Mouse (Mus musculus) B cell, adult 2 months (primary cell): ENCODE measurements around the gene Myo5a.

ENCODE experiments used
- DNase-seq, 2 experiments: peaks; one replicate each; pipeline ENCODE4 v3.0.0; 2022

Myo5a gene

DNA sequence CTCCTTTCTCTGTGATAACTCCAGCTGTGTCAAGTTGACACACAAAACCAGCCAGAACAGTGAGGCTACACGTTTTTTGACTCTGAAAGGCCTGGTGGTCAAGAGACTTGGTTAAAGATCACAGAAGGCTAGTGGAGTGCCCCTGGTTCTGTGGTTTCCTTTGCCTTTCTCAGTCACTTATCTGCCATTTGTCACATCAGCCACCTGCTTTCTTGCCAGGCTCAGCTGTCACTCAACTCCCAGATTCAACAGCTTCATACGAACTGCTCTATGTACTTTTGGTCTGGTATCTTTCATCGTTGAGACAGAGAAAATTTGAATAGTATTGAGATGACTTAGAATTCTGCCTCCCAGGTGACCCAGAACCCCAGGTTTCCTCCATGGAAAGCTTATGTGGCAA is 183.0 kb downstream of the Myo5a start:
- DNase-seq: peak in 1 of 2 experiments; percentile 7

DNA sequence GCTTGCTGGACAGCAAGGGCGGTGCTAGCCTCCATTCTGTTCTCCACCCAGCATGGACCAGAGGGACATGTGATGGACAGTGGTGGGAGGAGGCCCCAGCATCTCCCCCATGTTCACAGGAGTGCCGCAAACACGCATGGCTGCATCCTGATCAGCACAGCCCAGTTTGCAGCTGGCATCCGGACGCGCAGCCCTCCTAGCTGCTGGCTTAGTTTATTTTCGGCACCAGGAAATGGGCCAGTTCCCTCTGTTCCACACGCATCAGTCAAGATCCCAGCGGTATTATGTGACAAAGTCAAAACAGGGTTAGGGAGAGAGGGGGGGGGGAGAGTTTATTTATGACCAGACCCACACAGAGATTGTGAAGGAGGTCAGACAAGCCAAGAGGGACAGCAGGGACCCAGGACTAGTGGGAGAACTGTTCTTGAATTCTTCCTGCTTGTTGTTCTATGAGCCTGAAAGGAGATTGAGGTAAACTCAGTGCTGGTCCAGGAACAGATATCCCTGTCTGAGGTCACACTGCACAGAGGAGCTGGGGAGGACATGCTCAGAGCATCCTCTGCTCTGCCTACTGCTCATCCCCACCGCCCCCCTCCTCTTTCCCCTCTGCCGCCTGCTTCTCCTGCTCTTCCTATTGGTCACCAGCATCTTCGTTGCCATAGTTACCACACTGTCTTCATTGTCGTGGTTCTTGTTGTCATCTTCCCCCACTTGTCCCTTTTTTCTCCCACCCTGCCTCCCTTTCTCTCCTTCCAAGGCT is 183.6 kb downstream of the Myo5a start:
- DNase-seq: no peak

DNA sequence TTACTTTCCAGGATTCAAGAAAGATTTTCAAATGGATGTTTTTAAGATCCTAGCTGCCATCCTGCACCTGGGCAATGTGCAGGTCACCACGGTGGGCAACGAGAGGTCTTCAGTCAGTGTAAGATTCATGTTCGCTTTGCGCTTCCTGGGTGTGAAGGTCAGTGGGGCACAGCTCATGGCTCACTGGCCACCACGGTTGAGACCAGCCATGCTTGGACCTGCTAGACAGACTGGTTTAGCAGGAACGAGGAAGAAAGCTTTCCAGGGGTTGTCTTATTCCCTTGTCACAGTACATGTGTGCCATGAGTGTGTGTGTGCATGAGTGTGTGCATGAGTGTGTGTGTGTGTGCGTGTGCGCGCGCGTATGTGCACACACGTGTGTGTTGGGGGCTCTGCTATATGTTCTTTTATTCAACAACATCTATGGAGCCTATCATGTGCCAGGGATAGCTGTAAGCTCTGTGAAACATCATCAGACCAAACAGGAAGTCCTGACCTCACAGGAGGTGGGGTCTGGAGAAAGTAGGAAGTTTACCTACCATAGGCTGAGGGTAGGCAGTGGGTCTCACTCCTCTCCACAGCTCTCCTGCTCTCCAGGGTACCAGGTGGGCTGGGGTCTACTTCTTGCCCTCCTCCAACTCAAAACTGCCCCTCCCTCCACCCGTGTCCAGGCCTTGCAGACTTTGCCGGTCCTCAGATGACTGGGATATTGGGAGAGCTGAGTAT is 185.2 kb downstream of the Myo5a start:
- peak; percentile 61 to 63 for DNase-seq

DNA sequence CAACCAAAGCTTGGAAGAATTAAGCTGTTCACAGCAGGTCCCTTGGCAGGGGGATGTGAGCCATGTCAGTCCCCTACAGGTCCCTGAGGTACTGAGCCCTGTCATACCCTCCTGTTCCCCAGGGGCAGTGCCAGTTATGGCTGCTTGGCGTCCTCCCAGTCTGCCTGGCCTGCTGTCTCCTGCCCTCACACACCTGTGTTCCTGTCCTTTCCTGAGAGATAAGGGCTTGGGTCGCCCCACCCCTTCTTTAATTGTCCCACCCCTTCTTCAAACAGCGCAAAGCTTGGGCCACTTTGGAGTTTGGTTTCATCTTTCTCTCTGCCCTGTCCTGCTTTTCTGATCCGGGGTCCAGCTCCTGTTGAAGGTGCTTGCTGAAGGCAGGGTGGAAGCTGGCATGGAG is 188.0 kb downstream of the Myo5a start:
- DNase-seq: no peak

DNA sequence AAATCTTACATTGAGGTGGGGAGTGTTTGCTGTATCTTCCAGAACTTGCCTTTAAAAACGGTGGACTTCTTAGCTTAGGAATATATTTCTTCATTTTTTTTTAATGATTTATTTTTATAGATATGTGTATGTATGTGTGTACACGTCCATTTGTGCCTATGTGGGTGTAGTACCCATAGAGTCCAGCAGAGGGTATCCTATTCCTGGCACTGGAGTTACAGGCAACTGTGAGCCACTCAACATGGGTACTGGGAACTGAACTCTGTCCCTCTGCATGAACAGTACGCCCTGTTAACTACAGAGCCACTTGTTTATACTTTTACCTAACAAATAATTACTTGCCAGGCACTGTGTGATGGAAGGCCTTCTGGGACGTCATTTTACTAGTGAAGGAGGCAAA is 188.8 kb downstream of the Myo5a start:
- peak in 1 of 2 experiments; percentile 21 for DNase-seq

DNA sequence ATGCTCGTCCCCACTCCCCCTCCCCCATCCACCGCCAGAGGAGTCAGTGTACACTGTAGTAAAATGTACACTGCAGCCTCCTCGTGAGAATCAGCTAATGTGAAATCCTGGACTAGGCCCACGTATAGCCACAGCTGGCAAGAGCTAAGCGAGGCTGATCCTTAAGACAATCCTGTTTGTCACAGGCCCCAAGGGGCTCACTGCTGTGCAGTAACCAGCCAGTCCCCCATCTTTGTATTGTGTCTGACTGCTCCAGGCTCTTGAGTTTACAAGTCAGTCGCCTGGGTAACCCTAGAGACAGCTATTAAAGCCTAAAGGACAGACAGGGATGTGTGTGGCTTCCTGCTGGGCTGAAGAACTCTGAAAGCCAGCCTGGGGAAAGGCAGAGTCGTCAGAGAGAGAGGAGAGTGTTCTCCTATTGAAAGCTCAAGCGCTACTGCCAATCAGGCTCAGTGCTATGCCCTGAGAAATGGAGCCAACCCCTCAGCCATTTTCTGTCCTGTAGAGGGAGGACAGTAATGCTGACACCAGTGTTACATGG is 190.6 kb downstream of the Myo5a start:
- no peak for DNase-seq

DNA sequence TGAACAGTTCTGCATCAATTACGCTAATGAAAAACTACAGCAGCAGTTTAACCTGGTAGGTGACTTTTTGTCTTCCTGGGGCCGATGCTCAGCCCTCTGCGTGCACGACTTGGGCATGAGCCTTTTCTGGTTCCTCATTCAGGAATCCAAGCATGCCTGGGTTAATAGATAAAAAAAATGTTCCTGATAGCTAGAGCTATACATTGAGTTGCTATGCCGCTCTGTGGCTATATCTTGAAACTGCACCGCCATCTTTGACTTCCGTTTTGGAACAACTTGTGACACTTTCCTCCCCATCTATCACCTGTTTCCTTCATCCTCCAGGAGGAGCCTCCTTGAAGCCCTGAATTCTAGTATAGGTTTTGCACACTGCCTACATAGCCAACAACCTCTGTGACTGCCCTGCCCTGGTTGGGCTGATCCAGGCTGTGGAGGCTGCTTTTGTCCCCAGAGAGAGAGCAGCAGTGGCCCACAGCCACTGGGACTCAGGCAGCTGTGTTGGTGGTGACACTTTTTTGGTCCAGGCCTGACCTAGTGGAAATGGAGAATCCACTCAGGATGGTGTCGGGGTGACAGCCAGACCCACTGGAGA is 191.5 kb downstream of the Myo5a start:
- peak; percentile 29 to 31 for DNase-seq

DNA sequence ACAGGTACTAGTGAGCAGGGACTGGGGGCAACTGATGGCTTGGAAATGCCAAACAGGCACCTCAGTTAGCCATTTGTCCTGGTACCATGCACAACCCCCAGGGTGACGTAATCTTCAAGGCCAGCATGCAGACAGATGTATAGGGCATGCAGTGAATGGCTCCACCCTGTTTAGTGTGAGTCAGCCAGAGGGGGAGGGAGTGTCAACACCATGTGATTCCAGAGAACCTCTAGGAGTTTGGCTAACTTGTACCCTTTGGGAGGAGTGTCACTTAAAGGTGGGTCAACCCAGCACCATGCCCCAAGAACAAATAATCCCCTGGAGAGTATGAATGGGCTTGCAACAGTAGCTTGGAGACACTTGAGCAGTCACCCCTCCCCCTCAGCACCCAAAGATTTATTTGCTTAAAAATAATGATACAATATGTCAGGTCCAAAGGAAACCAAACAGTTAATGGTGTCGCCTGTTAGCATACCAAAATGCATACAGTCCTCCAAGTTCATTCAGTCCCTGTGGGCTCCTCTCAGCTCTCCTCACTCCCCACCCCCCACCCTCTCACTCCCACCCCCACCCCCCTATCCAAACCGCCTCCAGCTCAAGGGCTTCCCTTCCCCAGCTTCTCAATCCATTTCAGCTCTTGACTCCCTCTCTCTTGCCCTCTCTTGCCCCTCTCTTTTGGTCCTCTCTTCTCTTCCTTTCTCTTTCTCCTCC is 193.3 kb downstream of the Myo5a start:
- DNase-seq: no peak

DNA sequence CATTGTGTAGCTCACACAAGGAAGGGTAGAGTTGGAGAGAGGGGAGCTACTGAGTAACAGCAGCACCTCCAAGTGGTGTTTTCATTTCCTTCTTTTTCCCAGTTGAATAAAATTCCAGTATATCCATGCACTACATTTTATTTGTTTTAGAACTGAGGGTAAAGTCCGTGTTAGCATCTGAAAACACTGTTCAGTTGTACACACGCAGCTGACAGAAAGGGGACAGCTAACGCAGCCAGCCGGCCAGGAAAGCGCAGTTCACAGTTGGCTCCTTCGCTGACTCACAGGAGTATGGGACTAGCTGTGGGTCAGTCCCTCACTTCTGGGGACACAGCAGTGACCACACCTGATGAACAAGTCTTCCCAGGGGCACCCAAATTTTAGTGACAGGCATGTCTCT is 196.3 kb downstream of the Myo5a start:
- DNase-seq: no peak

DNA sequence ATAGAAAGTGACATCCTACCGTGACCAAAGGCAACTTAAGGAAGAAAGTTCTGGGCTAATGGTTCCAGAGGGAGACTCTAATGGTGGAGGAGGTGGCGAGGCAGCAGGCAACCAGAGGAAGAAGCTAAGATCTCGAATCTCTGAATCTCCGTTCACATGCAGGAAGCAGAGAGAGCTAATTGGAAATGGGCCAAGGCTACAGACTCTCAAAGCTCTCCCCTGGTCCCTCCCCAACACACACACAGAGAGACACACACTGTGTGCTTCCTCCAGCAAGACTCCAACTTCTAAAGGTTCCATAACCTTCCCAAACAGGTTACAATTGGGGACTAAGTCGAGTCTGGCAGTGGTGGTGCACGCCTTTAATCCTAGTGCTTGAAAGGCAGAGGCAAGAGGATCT is 199.6 kb downstream of the Myo5a start:
- DNase-seq: no peak

DNA sequence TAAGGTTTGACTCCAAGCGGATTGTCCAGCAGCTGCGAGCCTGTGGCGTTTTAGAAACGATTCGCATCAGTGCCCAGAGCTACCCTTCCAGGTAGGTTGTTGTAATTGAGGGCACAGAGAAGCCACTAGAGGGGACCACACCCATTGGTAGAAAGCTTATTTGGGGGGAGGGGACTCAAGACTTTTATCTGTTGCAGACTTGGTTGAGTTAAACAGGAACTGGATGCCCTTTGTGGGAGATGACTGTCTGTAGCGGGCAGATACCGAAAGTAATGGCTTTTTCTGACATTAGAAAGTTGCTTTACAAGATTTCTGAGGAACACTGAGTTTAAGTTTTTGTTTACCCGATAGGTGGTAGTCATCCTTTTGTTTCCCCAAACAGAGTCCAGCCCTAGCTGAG is 200.7 kb downstream of the Myo5a start:
- DNase-seq: no peak
